Mouse (Mus musculus) lung, postnatal 0 days (tissue): ENCODE results near the gene Uso1.

Experiments used
- CTCF ChIP-seq: IDR thresholded peaks from 2 replicates; pipeline ENCODE4 v1.5.1; 2016; ENCODE audit warnings: antibody characterized with exemption, mild to moderate bottlenecking
- EP300 ChIP-seq: IDR thresholded peaks from 2 replicates; pipeline ENCODE4 v1.6.1; 2016; ENCODE audit warnings: antibody characterized with exemption, mild to moderate bottlenecking, control low read depth

DNA sequence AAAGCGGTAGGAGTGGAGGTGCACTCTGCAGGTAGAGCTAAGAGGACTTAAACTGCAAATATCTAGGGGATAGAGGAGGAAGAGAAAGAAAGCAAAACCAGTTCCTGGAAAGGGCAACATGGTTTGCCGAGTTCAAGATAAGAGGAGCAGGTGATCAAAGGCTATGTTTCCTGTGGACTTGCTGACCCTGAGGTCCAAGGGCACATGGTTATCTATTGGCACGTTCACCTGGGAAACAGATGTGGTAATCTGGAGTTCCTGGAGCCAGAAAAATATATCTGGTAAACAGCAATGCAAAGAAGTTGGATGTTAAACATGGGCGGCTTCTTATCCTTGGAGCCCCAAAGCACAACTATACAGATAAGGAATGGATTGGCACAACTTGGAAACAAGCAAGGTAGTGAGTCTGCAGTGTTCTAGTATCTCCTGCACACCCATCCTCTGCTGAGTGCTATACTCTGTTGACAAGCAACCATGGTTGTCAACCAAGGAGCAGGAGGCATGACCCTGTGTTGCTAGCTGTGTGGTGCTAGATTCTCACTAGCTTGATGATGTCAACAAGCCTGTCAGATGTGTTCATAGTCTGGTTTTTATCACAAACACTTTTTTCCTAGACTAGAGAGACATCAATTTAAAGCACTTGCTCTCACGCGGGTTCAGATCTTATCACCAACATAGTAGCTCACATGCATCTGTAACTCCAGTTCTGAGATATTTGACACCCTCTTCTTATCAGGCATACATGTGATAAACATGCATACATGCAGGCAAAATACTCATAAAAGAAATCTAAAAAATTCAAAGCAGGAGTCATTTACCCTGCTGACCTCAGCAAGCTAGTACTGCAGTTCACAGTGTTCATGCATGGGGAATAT, 66.7 kb downstream of the Uso1 start:
- no peak for TF ChIP-seq EP300
- no peak for TF ChIP-seq CTCF
